Mouse (Mus musculus): ENCODE measurements around the gene Csmd2. TPM values are rescaled to one million over a fixed set of nuclear protein-coding genes. Genes with fewer than 3 reads are reported as not detected.
"Not testable (repeated sequence)": the region's sequence is repeated elsewhere in the genome, so short reads cannot be mapped to it uniquely, and the experiment has no call there.

Gene Csmd2
- total RNA-seq, 2 experiments from 2014 or later: not detected

DNA sequence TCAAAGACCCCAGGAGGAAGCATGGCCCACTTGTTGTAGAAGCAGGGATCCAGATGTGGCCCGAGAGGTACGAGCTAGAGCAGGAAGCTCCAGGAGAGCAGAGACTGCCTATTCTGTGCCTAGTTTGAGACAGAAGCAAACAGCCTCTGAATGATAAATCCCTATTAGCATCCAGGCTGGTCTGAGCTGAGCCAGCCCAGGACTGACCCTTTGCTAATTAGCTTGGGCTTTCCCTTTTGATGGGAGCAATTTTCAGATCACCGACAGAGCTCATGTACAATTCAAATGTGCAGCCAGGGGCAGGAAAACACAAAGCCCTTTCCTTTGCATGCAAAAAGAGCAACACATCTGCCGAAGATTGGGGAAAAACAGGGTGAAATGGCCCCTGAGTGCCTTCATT lies 54.2 kb downstream of the Csmd2 start:
- no peak for ATAC-seq (ENCODE audit: poor library complexity, severe bottlenecking)

DNA sequence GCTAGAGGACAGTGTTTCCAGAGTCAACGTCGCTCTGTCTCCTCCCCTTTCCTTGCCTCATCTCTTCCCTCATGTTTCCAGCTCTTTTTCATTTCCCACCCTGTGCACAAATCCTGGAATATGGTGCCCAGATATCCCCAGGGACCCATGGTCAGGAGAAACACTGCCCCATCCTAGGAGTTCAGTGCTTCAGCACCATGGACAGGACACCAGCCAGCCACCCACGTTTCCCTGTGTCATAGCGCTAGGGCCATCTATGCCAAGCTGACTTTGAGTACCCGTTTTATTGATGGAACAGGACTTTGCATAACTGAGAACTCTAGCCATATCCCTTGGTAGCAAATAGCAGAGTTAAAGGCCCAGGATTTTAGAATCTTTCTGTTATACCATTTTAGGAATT lies 55.0 kb downstream of the Csmd2 start:
- ATAC-seq (ENCODE audit: poor library complexity, severe bottlenecking): no peak

DNA sequence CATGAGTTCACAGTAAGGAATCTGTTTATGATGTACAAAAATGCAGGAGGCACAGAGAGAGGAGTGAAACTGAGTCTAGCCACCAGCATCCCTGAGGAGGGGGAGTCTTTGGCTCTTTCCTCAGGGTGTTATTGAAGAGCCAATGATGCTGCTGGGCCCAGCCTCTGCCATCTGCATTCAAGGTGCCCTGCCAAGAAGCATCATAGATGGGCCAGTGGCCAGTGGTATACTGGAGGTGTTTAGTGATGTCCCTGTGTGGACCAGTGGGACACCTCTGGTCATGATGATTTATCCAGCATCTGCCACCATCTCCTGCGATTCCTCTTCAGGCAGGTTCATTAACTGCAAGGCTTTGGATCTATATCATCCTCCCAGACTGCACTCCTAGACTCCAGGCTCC lies 61.1 kb downstream of the Csmd2 start:
- ATAC-seq (ENCODE audit: poor library complexity, severe bottlenecking): no peak

DNA sequence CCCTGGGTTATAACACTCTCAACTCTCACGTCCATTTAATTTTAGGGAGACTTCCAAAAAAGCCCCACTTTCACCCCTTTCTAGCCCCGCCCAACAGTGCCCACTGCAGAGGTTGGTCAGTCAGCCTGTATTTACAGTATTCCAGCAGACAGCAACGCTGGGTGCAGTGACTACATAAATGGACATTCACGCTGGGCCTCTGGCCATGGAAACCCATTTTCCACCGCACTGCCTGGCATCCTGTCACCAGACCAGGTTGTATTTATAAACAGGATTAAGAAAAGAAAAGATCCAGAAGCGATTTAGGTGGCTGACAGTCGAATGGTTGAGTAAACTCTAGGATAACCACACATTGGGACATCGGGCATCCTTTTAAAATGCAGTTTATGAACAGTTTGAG lies 65.0 kb downstream of the Csmd2 start:
- ATAC-seq (ENCODE audit: poor library complexity, severe bottlenecking): no peak

DNA sequence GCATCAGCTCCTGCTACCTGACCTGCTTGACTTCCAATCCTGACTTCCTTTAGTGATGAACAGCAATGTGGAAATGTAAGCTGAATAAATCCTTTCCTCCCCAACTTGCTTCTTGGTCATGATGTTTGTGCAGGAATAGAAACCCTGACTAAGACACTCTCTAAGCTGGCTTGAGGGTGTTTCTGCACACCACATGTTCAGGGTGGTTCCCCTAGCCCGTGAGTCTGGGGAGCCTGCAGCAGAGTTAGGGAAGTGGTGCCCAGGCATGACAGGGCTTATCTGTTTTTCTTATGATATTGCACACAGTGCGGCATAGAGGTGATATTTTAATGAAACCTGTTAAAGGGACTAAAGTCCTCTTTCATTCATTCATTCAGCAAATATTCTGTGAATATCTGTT lies 73.6 kb downstream of the Csmd2 start:
- not testable (repeated sequence) for ATAC-seq (ENCODE audit: poor library complexity, severe bottlenecking)

DNA sequence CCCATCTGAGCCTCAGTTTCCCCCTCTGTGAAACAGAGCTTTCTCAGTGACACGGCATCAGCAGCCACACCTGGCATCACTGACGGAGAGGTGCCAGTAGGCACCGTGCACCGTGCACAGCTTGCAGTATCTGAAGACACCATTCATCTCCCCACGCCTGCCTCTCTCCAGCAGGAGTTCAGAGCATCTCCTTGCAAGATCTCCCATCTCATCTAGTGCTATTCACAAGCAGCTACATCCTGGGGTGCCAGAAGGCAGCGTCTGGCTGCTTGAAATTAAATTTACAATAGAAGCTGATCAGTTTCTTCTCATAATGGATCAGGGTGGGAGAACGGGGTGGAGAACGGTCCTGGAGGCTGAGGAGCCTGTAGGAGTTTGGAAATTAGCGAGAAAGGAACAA lies 79.5 kb downstream of the Csmd2 start:
- no peak for ATAC-seq (ENCODE audit: poor library complexity, severe bottlenecking)

DNA sequence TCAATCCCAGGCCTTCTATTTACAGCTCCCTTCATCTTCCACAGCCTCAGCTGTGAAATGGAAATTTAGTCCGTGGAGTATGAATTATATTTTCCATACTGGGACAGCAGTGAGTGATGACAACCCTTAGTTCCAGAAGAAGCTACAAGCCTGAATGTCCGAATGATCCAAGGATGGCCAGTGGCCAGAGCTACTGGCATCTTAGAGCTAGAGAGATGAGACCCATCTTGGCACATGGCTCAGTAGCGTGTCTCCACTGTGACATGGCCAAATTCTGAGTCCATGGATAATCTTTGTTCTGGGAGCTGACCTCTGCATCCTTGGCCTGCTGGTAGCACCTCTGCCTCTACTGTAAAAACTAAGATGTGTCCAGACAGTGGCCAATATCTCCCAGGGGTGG lies 96.8 kb downstream of the Csmd2 start:
- ATAC-seq (ENCODE audit: poor library complexity, severe bottlenecking): no peak

DNA sequence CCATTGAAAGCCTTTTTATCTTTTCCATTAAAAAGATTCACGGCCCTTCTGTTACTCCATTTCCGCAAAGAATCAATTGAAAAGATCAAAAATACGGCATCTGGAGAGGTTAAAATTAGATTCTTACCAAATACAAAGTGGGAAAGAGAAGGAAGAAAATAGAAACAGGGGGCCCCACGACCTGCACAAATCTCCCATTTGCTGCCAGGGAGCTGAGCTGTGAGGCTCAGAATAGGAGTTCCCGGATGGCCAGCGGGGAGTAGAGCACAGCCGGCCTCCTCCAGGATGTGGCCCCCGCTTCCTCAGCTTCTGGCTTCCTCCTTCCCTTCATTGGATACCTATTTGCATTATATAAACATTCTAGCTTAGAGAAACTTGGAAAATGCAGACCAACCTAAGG lies 97.4 kb downstream of the Csmd2 start:
- ATAC-seq (ENCODE audit: poor library complexity, severe bottlenecking): no peak

DNA sequence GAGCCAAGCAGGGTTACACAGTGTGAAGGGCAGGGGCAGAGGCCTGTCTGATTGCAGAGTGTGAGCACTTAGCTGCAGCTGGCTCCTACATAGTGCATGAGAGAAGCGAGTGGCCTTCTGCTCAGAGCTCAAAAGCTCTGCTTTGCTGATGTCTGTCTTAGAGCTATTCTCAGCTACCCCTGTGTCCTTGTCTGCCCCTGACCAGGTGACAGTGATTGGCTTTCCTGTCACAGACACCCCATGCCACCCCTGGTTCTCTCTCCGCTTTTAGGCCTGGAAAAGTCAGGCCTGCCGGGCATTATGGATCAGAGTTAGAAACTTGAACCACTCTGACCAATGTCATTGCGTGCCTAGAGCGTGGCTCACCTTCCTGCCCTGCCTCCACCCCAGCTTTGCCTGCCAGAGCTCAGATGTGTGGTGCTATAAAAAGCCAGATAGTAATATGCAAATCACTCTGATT lies 99.5 kb downstream of the Csmd2 start:
- ATAC-seq (ENCODE audit: poor library complexity, severe bottlenecking): no peak

DNA sequence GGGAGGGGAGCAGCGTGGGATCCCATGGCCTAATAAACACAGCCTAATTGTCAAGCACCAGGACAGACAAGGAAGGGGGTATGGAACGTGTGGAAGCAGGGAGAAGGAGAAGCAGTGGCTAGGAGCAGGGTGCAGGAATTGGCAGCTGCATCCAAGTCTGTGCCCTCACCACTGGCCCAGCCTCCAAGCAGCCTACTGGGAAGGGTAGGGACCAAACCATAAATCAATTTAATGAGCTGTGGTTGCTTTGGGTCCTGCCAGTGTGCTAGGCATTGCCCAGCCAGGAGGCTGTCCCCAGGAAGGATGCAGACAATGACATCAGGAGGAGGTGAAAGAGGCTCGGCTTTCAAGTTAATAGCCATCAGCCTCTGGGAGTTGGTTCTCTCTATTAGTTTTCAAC lies 100.0 kb downstream of the Csmd2 start:
- no peak for ATAC-seq (ENCODE audit: poor library complexity, severe bottlenecking)

DNA sequence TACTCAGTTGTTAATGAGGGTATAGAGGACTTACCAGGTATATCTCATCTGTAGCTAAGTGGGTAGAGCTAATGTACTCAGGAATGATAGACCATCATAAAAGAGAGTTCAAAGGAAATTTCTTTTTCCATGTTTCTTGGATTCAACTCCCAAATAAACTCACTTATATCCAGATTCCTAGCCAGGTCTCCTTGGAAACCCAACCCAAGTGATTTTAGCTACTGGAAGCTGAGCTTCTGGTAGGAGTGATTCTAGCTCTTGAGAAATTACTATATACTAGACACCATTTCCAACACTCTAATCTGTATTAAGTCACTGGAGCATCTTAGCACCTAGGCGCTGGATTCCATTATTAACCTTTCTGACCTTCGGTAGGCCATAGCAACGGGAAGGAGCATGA lies 100.6 kb downstream of the Csmd2 start:
- ATAC-seq (ENCODE audit: poor library complexity, severe bottlenecking): no peak

DNA sequence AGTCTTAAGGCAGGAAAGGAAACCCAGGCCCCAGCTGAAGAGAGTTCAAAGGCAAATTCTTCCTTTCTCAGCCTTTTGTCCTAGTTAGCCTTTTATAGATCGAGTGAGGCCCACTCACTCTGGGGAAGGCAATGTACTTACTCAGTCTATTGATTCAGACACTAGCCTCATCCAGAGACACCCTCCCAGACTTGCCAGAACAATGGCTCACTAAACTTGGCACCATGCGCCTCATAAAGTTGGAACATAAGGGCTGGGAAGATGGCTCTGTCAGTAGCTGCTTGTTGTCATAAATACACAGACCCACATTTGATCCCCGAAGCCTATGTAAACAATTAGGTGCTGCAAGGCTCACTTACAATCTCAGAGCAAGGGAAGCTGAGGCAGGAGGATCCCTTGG lies 104.3 kb downstream of the Csmd2 start:
- ATAC-seq (ENCODE audit: poor library complexity, severe bottlenecking): no peak

DNA sequence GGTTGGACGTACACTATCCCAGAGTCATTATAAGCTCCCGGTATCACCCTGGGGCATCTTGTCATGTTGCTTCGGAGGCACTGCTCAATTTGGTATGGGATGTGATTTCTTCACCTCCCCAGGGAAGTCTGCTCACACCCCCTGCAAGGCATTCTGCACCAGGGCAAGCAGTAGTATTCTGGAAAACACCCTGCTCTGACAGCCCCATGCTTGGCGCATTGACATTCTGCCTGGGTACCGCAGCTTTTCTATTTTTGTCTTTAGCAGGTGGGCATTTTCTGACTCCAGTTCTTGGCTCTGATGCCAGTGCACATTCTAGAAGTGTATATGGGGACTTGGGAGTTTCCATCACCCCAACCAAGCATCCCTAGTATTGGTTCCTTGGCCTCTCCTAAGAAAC lies 111.9 kb downstream of the Csmd2 start:
- no peak for ATAC-seq (ENCODE audit: poor library complexity, severe bottlenecking)

DNA sequence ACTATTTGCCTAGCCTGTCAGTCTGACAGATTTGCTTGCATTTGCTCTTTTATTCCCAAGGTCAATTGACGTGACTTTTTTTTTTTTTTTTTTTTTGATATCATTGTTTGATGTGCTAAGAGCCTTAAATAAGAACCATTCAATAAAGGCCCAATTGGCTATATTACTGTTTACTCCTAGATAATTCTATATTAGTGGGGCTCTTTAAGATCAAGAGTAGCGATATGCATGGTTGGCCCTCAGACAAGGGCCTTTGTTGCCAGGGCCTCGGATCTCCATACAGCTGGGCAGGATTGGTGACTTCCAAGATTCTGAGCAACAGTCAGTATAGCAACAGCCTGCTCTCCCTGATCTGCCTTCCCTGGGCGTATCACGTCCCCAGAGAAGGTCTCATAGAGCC lies 112.9 kb downstream of the Csmd2 start:
- ATAC-seq (ENCODE audit: poor library complexity, severe bottlenecking): no peak

DNA sequence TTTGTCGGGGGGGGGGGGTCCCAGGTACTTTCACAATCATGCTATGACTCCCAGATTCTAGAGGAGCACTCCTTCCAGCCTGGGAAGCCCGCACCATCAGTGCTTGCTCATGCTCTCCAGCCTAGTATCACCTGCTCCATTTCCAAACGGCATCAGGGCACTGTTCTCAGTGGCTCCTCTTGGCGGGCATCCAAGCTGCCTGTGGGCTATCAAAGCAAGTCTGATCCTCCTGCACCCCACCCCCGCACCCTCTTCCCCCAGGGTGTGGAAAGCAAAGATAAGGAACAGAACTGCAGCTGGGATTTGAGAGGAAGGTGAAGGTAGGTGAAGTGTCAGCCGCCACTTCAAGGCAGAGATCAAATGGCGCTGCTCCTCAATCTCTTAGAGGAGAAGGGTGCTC lies 128.7 kb downstream of the Csmd2 start:
- no peak for ATAC-seq (ENCODE audit: poor library complexity, severe bottlenecking)

DNA sequence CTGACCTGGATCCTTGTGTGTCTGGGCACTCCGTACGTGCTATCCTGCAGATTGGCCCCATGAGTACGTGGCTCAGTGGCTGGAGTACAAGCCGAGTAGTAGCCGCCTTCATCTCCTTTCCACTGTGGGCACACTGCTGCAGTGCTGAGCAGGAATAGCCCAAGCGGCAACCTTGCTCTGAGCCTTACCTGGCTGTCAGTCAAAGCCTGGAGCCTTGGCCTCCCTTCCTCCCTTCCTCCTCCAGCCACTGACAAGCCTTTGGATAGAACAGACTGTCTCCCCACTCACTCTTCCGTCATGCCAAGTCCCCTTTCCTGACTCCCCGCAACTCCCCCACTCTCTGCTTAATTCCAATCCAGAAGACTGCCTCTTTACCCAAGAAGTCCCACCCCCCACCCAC lies 135.6 kb downstream of the Csmd2 start:
- ATAC-seq (ENCODE audit: poor library complexity, severe bottlenecking): no peak

DNA sequence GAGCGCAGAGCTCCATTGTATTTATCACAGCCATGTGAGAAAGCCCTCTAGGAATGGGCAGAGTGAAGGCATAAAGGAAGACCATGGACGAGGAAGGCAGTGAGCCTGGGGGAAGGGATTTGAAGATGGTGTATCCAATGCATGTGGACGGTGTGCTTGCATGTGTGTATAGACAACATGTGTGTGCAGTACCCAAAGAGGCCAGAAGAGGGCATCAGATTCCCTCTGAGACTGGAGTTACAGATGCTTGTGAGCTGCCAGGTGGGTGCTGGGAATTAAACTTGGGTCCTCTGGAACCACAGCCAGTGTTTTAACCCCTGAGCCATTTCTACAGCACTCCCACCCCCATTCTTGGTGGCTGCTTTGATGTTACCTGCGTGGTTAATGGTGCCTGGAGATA lies 137.1 kb downstream of the Csmd2 start:
- no peak for ATAC-seq (ENCODE audit: poor library complexity, severe bottlenecking)

DNA sequence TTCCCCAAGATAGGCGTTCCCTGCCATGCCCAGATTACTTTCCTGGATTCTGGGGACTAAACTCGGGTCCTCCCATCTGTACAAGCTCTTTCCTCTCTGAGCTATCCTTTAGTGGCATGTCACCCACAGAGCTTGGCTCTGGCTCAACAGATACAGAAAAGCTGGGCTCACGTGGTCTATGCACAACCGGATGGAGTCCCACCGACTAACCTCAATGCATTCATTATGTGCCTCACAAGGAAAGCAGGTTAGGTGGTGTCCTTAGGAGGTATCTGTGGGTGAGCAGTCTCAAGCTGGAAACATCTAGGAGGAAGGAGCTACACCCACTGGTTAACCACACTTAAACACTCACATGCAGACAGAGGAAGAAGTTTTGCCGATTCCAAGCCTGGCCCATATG lies 140.9 kb downstream of the Csmd2 start:
- ATAC-seq (ENCODE audit: poor library complexity, severe bottlenecking): no peak

DNA sequence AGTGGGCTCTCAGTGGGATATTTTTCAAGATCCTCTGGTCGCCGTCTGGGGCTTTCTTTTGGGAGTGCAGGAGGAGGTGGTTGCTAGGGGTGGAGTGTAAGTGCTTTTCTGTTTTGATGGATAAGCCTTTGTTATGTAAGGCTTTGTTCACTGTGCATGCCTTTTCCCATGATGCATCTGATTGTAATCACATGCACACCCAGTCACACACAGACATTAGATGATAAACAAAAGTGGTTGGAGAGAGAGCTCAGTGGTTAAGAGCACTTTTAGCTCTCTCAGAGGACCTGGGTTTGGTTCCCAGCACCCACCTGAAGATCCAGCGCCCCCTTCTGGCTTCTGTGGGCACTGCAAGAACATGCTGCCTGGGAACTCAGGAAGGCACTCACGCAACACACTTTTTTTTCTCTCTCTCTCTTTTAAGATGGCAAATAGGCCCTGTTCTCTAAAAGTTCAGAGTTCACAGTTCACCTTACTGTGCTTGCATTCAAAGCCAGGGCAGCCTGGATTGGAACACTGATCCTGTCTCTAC lies 143.0 kb downstream of the Csmd2 start:
- ATAC-seq (ENCODE audit: poor library complexity, severe bottlenecking): no peak

DNA sequence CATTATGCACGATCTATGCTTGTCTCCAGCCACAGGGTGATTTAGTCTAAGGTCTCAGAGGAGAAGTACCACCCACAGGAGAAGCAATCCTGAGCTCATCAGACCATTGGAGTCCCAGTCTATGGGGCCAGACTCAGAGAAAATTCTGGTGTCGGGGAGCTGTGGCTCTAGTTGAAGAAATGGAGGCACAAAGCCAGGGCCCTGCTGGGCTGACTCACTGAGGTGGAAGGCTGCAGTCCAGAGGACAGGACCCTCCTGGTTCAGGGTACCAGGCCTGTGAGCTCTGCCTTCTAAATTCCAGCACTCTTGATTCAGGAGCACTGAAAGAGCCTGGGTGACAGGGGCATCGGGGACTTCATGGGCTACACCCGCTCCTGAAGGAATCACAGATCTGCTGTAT lies 144.0 kb downstream of the Csmd2 start:
- ATAC-seq (ENCODE audit: poor library complexity, severe bottlenecking): no peak

DNA sequence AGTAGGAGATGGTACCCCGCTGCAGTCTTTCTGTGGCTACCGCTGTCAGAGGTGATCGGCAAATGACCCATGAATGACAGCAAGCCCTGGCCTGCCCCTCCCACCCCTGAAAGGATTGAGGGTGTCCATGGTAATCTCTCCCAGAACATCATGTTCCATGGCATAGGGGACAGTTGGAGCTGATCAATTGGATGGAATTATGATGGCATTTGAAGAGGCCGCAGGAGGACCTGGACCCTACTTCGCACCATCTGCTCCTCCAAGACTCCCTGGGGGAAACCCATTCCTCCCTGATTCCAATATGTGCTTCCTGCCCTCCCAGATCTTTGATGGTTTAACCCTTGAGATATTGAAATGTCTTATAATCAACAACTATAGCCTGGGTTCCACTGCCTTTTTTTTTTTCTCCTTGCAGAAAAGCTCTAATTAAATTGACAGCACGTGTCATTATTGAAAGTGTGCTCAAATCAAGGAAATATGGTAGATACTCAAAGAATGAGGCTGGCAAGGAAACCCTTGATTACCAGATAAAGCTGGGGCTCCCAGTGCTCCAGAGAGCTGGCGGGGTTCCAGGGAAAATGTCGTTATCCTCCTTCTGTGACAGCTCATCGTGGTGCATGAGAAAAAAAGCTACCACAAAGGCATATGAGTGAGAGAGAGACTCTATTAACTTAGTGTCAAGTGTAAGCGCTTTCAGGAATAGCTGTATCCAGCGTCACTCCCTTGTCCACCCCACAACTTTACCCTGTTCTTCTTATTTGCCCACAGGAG lies 145.4 kb downstream of the Csmd2 start:
- no peak for ATAC-seq (ENCODE audit: poor library complexity, severe bottlenecking)

DNA sequence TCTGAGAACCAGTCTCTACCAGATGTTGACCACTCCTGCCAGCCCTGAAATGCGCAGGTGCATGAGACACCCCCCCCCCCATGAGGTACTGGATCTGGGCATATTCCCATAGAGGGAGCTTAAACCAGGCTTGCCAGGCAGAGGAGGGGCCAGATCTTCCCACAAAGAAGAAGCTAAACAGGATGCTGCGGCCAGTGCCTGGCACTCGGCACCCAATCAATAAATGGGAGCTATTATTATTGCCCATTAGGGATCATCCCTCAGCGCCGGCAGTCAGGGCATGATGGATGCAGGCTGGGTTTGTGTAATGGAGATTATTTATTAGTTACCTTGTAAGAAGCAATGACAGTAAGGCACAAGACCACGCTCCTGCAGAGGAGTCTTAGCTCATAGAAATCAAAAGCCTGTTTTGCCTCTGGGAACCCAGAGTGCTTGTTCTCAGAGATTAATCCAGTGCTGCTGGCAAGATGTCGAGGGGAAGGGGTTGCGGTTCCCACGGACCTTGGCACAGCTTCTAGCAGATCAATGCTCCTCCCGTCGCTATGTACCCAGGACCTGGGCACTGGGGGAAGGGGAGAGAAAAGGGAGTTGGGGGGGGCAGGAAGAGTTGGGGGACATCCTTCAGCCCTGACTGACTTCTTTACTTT lies 146.8 kb downstream of the Csmd2 start:
- ATAC-seq (ENCODE audit: poor library complexity, severe bottlenecking): no peak

Measured in megakaryocyte, adult 5-6 weeks (primary cell).